Mouse (Mus musculus): ENCODE data around the gene Scgb1a1.

Scgb1a1 gene

DNA sequence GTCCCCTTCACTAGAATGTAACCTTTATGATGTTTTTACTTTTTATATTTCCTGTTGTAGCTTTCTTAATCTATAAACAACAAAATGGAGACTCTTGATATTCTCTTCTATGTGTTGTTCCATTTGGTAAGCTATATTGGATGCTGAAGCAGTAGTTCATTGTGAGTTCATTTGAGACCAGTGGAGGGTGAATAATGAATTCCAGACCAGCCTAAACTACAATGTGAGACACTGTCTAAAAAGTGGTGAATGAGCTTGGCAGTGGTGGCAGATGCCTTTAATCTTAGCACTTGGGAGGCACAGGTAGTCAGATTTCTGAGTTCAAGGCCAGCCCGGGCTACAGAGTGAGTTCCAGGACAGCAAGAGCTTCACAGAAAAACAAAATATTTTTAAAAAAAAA lies 44.6 kb downstream of the Scgb1a1 start:
- DNase-seq (ENCODE audit: low spot score): no peak

- DNase-seq (ENCODE audit: low spot score): no peak
Measured at GRCm38 (mm10) chr19:9041074-9041473, 46.7 kb downstream of the Scgb1a1 start.

DNA sequence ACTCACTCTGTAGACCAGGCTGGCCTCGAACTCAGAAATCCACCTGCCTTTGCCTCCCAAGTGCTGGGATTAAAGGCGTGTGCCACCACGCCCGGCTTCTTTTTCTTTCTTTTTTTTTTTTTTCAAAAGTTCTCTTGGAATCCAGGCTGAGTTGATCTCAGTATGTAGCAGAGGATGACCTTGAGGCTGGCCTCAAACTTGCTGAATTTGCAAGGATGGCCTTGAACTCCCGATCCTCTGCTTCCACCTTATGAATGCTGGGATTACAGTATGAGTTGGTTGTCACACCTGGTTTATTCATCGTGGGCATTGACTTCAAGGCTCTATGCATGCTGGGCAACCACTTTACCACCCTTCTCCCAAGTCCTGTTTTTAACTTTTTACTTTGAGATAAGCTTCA lies 47.1 kb downstream of the Scgb1a1 start:
- DNase-seq (ENCODE audit: low spot score): no peak

- no peak for DNase-seq (ENCODE audit: low spot score)
Measured at GRCm38 (mm10) chr19:9039928-9040327, 47.8 kb downstream of the Scgb1a1 start.

DNA sequence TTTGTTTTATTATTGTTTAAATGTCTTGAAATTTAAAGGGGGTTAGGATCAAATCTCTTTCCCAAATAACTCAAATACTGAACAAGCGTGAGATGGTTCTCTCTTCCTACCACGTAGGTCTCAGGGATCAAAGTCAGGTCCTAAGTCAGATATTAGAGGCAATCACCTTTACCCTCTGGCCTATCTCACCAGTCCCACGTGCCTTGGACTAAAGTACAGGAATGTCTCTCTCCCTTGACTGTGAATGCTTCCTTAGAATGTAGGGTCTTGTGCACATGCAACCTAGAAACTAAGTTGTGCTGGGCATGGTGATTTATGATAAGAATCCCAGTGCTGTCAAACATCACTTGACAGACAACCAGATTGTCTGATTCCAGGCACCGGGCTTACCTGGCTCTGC lies 48.5 kb downstream of the Scgb1a1 start:
- no peak for DNase-seq (ENCODE audit: low spot score)

DNA sequence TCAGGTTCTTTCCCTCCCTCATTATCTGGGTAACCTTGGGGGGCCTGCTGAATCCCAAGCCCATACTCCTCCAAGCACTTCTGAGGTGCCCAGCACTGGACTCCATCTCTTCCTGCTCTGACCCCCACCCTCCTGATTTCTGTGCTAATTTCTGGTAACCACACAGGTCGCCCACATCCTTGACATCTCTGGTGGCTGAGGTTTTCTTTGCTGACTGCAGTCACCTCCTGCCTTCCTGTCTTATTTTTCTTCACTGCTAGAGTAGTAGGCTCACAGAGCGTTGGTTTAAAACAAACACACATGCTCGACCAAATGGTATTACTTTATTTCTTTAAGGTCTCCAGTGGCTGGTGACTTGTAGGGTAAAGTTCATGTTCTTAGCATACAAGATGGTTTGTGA lies 49.6 kb downstream of the Scgb1a1 start:
- no peak for DNase-seq (ENCODE audit: low spot score)

GRCm38 (mm10) chr19:9035101-9035500 lies 52.7 kb downstream of the Scgb1a1 start:
- DNase-seq (ENCODE audit: low spot score): no peak

GRCm38 (mm10) chr19:9034480-9034879 lies 53.3 kb downstream of the Scgb1a1 start:
- no peak for DNase-seq (ENCODE audit: low spot score)
